Mouse (Mus musculus) Patski (cell line): ENCODE measurements around the gene Dcaf5. TPM values are rescaled to one million over a fixed set of nuclear protein-coding genes. Genes with fewer than 3 reads are reported as not detected.

Experiments
- ATAC-seq: fragments of 100-300 bp; one replicate; pipeline ENCODE4 v1.8.0; 2021
- CTCF ChIA-PET: fragments of 350-600 bp; sonication (Branson Sonifier 250); formaldehyde crosslinking; loops from one replicate; lab custom pipeline; 2022; ENCODE audit warnings: inconsistent platforms; lab: Charles Lee
- POLR2A ChIA-PET: fragments of 350-600 bp; sonication (Branson Sonifier 250); formaldehyde crosslinking; loops from one replicate; lab custom pipeline; 2022; ENCODE audit warnings: antibody characterized with exemption, inconsistent platforms; lab: Charles Lee
- DNase-seq: peaks from one replicate; pipeline ENCODE4 v3.0.0-alpha.2; 2011; ENCODE audit warnings: low read depth, low spot score
- H3K27me3 ChIP-seq: fragments of 371-371 bp; one replicate; pipeline ENCODE4 v1.5.1; 2021
- CTCF ChIP-seq: fragments of 100-300 bp; IDR thresholded peaks from one replicate; pipeline ENCODE4 v1.5.1; 2021
- in situ Hi-C: fragments of 300-500 bp; cut with MboI; formaldehyde crosslinking; loops from 3 replicates; pipeline ENCODE4 v1.11.1; 2018; ENCODE audit warnings: low pct_unique_long_range_greater_than_20kb, mixed read lengths
- polyA plus RNA-seq: library from polyadenylated mRNA; unstranded; gene quantifications from one replicate; pipeline ENCODE4 v1.2.3, GENCODE M21; 2021

Dcaf5 gene
- polyA plus RNA-seq, 1 experiment from 2014 or later, result 33.2 TPM

- DNase-seq (no peak), ATAC-seq (no peak)
- in situ Hi-C loops, result no loop called here
- CTCF ChIA-PET, result no interaction called here
- POLR2A ChIA-PET, result no interaction called here
- peaks cover 18% of the 10 kb centered on the region for H3K27me3 ChIP-seq
- no peak for TF ChIP-seq CTCF
Measured at GRCm38 (mm10) chr12:80453506-80453905, 17.1 kb upstream of the Dcaf5 start.

DNA sequence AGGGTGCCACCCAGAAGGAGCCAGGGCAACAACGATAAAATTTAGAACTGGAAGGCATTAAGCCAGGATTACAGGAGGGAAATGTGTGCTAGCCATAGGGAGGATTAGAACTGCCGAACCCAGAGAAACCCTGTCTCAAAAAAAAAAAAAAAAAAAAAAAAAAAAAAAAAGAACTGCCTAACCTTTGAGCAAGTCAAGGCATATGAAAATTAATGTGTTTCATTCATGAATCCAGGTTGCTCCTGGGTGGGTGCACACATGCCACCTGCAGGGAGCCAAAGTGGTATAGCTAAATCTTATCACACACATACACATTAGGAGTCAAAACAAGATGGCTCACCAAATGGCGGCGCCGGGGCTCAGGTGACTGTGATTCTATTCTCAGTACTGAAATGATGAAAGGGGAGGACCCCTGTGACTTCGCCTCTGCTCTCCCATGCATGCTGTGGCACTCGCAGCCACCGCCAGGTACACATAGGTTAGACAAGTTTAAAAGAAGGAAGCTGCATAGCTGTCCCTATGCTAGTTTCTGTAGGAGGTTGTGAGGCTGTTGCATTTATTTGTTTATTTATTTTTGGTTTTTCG lies 8.2 kb upstream of the Dcaf5 start:
- POLR2A ChIA-PET, result interaction anchor here (0.6 kb wide), 1 partner anchor 18 kb away, joined by 3 read pairs; the partner anchor contains the start of gene Exd2
- DNase-seq (no peak), ATAC-seq (no peak)
- CTCF ChIA-PET, result no interaction called here
- TF ChIP-seq CTCF, result no peak
- H3K27me3 ChIP-seq, result peaks cover 36% of the 10 kb centered on the region
- in situ Hi-C loops, result no loop called here

- peak; percentile 56 for TF ChIP-seq CTCF
- peaks cover 21% of the 10 kb centered on the region for H3K27me3 ChIP-seq
- CTCF ChIA-PET, result no interaction called here
- ATAC-seq (no peak), DNase-seq (no peak)
- POLR2A ChIA-PET, result no interaction called here
- in situ Hi-C loops, result no loop called here
Measured at GRCm38 (mm10) chr12:80440957-80441356, 4.6 kb upstream of the Dcaf5 start.

DNA sequence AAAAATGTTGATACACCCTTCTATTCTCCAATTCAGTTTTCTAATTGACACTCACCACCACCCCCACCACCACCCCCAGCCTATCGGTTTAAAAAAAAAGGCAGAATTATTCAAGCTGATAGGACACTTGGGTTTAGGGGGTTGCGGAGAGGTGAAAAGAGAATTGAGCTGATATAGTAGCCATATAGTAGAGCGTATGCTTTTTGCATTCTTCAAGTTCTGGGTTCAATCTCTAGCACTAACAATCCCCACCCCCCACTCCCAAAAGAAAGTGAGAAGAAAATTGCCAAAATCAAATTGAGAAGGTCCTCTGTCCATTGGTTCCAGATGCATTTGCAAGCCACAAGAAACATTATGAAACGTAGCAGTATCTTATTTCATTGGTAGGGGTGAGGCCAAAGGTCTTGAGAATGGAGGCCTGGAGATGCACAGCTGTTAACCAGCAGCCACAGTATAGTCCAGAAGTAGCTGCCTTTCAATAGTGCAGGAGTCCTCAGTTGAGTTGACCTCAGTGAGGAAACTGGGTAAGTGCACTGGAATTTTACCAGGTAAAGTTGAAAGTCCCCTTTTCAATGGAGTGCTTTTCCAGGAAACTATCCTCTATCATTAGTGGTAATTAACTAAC lies 762 bp upstream of the Dcaf5 start:
- ATAC-seq, result no peak
- in situ Hi-C loops, result no loop called here
- TF ChIP-seq CTCF, result no peak
- no peak for DNase-seq
- H3K27me3 ChIP-seq, result peaks cover under 1% of the 10 kb centered on the region
- ChIA-PET CTCF (interaction anchor here (1.2 kb wide), 1 partner anchor 279 kb away, joined by 3 read pairs; no protein-coding TSS in a partner anchor), POLR2A (interaction anchor here (1.9 kb wide), 1 partner anchor 10 kb away, joined by 5 read pairs; no protein-coding TSS in a partner anchor)

- ATAC-seq (peak; percentile 23), DNase-seq (no peak)
- CTCF ChIA-PET, result no interaction called here
- H3K27me3 ChIP-seq, result no peaks in the 10 kb centered on the region
- POLR2A ChIA-PET, result interaction anchor here (1.9 kb wide), 1 partner anchor 9 kb away, joined by 5 read pairs; no protein-coding TSS in a partner anchor
- TF ChIP-seq CTCF, result no peak
- in situ Hi-C loops, result no loop called here
Measured at GRCm38 (mm10) chr12:80435887-80436286, 514 bp downstream of the Dcaf5 start.

DNA sequence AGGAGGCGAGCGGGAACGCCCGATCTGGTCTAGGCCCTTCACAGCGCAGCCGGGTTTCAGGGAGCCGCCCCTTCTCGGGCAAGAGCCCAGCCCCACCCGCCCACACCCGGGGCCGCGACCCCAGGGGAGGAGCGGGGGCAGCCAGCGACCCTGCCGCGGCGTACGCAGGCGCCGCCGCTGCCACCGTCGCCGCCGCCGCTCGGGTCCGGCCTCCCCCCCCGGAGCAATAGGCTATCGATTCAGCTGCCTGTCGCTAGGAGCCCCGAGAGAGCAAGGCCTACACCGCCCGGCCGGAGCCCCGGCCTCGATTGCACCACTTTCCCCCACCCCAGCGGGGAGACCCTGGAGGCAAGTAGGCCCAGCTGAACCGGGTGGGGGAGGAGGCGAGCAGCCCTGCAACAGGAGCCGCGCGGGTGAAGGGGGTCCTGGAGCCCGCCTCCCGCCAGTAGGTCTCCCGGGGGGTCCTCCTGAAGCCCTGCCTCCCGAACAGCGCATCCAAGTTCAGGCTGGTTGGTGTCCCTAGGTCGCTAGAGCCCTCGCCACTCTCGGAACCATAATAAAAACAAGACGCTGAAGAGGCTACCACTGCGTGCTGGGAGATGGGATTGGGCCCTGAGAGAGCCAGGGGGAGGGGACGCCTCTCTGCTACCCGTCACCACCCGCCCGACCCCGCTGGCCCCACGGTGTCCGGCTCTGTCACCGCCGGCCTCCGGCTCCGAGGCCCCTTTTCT lies 1.3 kb downstream of the Dcaf5 start:
- peak; percentile 12 for ATAC-seq
- CTCF ChIA-PET, result no interaction called here
- TF ChIP-seq CTCF, result no peak
- POLR2A ChIA-PET, result interaction anchor here (0.7 to 1.9 kb wide), 4 partner anchors 8 to 1874 kb away, joined by 3 to 5 read pairs (median 4); partner anchors contain the start of gene Exd2
- no peak for DNase-seq
- no peaks in the 10 kb centered on the region for H3K27me3 ChIP-seq
- in situ Hi-C loops, result no loop called here

DNA sequence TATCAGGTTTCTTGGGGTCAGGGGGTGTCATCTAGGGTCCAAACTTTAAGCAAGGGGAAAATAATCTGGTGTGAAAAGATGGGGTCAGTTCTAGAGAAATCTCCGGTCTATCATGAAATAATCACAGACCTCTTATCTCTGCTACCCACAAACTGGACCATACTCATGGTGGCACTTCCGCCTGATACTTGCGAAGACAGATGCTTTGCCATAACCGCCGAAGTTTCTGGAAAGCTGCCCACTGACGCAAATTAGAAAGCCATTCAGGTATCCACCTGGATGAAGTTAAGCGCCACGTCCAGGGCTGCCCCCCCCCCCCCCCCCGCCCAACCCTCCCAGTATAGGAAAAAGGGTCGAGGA lies 1.8 kb downstream of the Dcaf5 start:
- POLR2A ChIA-PET, result interaction anchor here (0.7 to 1.3 kb wide), 3 partner anchors 22 to 1875 kb away, joined by 3 to 4 read pairs (median 3); partner anchors contain the start of gene Exd2
- no peak for TF ChIP-seq CTCF
- ATAC-seq (no peak), DNase-seq (no peak)
- no peaks in the 10 kb centered on the region for H3K27me3 ChIP-seq
- in situ Hi-C loops, result no loop called here
- CTCF ChIA-PET, result no interaction called here

DNA sequence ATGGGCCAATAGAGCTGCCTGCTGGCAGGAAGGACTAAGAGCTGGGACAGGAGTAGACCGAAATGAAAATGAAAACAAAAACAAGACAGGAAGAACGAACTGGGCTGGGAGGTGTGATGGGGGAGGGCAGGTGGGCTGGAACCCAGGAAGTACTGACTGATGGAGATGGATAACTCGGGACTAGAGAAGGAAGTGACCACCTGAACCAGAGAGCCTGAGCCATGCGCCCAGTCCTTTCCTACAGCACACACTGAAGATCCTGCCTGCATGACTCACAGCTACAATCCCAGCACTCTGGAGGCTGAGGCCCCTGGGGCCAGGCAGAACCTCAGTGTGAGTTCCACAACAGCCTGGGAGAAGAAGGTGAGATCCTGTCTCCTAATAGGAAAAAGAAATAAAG lies 3.1 kb downstream of the Dcaf5 start:
- ATAC-seq (no peak), DNase-seq (no peak)
- in situ Hi-C loops, result no loop called here
- ChIA-PET POLR2A (interaction anchor here (0.6 kb wide), 1 partner anchor 8 kb away, joined by 3 read pairs; no protein-coding TSS in a partner anchor), CTCF (interaction anchor here (0.6 to 1.7 kb wide), 3 partner anchors 24 to 30 kb away, joined by 3 to 7 read pairs (median 5); no protein-coding TSS in a partner anchor)
- TF ChIP-seq CTCF, result no peak
- no peaks in the 10 kb centered on the region for H3K27me3 ChIP-seq

DNA sequence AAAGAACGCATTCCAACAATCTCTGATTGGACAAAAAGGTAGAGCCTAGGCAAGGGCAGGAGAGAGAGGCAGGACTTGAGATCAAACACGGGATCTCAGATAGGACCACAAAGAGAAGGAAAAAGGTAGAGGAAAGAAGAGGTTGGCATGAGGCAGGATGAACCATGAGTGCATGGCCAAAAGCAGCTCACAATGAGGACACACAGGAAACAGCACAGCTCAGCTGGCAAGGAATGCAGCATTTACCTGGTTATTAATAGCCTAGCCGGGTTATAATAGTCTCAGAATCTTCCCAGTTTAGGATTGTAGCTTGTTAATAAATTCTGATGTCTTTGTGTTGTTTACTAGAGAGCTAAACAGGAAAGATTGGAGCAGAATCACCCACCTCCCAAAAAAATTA lies 8.7 kb downstream of the Dcaf5 start:
- no peak for DNase-seq
- H3K27me3 ChIP-seq, result no peaks in the 10 kb centered on the region
- ChIA-PET CTCF (interaction anchor here (0.8 to 1.3 kb wide), 3 partner anchors 13 to 69 kb away, joined by 3 read pairs; no protein-coding TSS in a partner anchor), POLR2A (interaction anchor here (0.5 to 1.6 kb wide), 2 partner anchors 8 to 643 kb away, joined by 4 to 5 read pairs; partner anchors contain the start of gene Dcaf5)
- in situ Hi-C loops, result no loop called here
- ATAC-seq, result no peak
- no peak for TF ChIP-seq CTCF

DNA sequence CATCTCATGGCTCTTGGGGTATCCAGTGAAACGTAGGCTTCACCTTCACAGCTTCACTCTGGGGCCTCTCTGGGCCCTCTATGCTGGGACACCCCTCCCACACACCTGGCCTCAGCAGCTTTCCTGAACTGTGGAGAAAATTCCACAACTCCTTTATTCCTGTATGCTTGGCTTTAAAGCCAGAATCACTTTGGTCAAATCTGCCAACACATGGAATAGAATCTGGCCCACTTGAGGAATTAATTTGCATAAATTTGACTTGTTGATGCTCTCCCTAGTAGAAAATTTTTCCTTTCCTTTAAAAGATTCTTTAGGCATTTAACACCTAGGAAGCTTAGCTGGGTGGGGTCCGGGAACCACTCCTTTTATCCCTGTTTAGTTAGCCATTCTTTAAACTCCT lies 21.3 kb downstream of the Dcaf5 start:
- TF ChIP-seq CTCF, result no peak
- CTCF ChIA-PET, result interaction anchor here (0.7 kb wide), 1 partner anchor 12 kb away, joined by 3 read pairs; no protein-coding TSS in a partner anchor
- ATAC-seq (no peak), DNase-seq (no peak)
- POLR2A ChIA-PET, result no interaction called here
- in situ Hi-C loops, result no loop called here
- H3K27me3 ChIP-seq, result no peaks in the 10 kb centered on the region
